Mouse (Mus musculus): ENCODE measurements at regions not wholly inside any gene's neighbourhood (a gene's known extent, or its start where the extent isn't known, plus 50 kb on each side); places are given as distances from the start of the nearest gene placed in this dataset.

DNA sequence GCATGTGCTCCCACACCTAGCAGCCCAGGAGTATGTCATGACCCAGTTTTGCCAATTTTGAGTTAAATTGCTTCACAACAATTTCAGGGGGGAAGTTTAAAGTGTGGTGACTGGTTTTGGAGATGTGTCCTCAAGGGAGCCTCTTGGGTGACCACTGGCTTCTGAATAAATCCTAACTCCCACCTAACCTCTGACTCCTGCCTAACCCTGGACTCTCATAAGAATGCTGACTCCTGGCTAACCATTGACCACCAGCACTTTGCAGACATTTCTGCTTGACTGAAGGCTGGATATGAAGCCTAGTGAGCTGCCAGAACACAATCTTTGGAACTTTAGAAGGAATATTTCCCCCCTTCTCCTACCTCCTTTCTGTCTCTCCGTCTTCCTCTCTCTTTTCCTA is 133.3 kb upstream of the Tmpo start:
- DNase-seq = no peak

DNA sequence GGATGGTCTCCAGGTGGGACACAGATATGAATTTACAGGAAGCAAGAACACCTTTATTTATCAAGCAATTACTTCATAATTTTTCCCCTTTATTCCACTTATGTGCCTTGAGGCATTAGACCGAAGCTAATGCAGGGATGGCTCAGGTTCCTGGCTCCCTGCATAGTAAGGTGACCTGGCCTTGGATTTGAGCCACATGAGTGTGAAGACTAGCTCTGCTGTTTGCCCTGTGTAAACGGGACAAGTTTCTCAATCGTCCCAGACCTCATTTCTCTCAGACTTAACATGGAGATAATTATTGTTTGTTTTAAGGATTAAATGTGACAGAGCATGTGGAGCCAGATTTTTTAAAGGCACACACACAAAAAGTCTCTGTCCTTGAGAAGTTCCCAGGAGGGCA is 132.2 kb upstream of the Tmpo start:
- peak; percentile 25 to 37 for DNase-seq

DNA sequence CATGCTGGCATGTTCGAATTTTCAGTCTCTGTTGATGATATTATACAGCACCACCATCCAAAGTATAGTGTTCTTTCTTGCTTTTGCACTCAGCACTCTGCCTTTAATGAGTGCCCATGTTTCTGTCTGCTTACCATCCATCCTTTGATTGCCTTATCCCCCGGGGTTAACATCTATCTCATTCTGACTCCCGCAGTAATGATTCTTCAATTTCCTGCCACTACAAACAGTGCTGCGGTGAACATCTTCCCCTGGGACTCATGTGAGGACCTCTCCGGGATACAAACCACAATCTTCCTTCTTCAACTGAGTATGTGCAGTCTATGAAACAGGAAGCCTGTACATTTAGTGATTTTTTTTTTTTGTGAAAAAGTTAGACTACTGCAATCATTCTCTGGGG is 131.8 kb upstream of the Tmpo start:
- no peak for DNase-seq

DNA sequence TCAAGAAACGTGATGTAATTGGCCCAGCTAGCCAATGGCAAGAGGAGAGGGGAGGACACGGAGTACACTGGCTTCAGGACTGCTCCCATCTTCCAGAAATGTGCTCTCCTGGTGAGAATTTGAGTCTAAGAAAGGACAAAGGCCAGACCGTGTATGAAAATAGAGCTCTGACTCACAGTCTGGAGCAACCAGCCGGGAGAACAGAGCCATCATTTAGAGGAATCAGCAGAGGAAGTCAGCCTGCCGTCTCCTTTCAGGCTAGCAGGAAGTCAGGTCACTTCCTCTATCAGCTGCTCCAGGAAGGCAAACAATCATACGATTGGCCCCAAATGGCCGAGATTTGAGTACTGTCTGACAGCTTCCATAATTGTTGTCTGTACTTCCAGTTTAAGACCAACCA is 119.0 kb upstream of the Tmpo start:
- DNase-seq = peak in 1 of 2 experiments; percentile 33

DNA sequence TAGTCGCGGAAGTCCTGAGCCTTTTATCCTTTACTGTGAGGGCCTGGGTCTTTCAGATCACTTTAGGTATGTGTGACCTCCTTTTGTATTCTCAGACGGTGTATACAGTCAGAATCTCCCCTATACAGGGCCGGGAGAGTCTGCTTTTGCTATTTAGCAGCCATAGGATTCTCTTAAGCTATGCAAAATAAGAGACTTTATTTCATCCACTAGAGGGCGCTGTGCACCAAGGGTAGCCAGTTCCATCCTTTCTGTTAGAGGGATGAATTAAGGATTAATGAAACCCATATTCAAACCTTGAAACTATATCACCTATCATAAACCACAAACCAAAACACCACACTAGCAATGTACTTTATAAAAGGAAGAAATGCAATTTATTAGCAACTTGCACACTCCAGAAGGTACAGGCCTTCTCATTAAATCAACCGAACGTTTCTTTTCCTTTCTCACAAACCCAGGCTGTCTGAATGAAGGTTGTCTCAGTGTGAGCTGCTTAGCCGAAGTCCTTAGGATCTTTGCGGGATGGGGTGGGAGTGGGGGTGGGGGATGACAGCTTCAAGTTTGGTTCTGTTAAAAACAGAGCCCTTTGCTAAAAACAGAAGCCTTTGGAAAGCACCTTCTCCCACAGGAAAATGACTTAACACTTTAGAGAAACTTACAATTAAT is 116.8 kb upstream of the Tmpo start:
- peak; percentile 29 to 76 for DNase-seq

DNA sequence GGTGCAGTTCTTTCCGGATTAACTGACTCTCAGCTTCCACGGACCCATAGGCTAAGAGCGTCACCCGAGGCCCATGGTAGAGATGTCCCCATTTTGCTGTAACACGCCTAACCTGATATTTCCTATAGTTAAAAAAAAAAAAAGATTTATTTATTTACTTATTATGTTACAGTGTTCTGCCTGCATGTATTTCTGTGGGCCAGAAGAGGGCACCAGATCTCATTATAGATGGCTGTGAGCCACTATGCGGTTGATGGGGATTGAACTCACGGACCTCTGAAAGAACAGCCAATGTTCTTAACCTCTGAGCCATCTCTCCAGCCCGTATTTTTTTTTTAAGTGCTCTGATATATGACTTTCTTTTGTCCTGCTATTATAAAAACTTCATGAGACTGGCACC is 114.2 kb upstream of the Tmpo start:
- DNase-seq = no peak

DNA sequence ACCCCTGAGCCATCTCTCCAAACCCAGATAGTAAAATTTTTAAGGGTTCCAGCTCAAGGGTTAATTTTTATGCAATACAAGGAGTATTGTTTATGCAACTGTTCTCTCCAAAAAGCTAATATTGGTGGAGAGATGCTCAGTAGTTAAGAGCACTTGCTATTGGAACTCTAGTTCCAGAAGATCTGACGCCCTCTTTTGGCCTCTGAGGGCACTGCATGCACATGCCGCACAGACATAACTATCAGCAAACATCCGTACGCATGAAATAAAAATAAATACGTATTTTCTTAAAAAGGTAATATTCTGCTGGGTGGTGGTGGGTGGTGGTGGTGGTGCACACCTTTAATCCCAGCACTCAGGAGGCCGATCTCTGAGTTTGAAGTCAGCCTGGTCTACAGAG is 112.1 kb upstream of the Tmpo start:
- DNase-seq = no peak

DNA sequence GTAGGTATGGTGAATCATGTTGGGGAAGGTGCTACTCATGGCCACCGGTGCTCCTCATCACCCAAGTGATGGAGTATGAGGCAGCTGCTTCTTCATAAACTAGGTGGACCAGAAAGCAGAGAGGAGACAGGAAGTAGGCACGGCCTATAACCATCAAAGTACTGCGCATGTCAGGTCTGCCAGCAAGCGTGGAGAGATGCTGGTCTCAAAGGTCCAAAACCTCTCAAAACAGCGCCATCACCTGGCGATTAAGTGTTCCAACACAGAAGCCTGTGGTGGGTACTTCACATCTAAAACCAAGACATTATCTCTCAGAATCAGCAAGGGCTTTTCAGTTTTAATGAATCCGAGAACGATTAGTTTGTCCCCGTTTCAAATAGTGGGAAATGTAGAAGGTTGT is 103.1 kb upstream of the Tmpo start:
- no peak for DNase-seq

DNA sequence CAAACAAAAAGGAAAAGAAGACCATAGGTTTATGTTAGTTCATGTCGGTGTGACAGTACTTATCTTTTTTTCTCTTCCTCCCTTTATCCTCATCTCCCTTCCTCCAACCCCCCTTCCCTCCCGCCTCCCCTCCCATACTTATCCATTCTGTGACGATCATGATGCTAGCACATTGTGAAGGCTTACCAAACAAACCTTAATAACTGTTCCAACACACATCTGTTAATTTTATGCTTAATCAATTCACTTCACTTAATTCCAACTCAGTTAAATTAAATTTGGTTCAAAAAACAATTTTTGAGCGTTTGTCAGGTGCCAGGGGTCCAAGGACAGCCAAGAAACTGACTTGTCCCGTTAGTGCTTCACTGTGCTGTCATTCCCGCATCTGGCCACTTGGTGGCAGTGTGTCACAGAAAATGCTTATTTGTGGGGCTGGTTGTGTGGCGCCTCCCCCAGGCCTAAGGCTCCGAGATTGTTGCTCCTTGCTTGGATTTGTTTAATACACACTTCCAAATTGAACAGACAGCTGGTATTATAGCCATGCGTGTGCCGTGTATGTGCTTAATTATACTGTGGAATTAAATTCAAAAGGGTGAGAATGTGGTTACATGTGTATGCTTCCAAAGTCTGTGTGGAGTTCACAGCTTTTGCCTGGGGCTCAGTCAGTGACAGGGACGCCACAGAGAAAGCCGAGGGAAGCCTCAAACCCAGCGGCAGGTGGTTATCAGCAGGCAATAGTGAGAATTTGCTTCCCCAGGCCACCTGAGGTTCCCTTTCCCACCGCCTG is 90.0 kb upstream of the Tmpo start:
- peak; percentile 84 to 97 for DNase-seq

DNA sequence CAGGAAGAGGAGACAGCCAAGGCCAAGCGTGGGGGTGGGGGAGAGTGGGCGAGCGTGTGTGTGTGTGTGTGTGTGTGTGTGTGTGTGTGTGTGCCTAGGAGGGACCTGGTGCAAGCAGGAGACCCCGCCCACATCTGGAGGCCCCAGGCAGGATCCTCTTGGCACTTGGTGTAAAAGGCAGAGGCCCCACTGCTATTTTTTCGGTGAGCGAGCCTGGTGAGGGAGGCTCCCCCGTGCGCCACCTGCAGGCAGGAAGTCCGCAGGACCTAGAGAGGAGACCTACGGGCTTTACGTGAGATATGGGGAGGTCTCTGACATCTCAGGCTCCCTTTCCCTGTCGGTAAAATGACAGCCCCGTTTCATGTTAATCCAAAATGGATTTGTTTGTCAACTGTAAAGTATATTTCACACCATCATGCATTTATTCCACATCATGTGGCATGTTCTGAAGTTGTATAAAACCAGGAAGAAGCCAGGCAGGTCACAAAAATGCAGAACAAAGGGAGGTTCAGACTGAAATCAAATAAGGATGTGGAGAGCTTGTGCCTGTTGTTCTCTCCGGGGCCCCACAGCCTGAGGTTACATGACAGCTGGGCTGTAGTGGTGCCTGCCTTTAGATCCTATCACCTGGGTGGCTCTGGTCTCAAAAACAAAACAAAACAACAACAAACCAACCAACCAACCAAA is 89.3 kb upstream of the Tmpo start:
- DNase-seq = peak; percentile 72 to 74

DNA sequence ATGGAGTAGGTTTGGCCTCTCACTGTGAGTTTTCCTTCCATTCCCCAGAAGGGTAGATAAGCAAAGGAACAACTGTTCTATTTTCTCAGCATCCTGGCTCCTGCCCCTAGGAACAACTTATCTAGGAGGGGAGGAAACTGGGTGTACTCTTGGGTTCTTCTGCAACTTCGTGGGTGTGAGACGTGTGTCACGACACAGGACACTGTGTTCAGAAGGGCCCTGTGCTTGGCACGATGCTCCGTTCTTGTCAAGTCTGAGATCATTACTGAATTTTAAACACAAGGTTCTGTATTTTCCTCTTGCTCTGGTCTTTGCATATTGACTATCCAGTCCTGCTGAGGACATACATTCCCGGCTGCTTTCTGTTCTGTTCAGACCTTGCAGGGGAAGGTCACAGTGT is 86.8 kb upstream of the Tmpo start:
- peak; percentile 71 to 88 for DNase-seq

DNA sequence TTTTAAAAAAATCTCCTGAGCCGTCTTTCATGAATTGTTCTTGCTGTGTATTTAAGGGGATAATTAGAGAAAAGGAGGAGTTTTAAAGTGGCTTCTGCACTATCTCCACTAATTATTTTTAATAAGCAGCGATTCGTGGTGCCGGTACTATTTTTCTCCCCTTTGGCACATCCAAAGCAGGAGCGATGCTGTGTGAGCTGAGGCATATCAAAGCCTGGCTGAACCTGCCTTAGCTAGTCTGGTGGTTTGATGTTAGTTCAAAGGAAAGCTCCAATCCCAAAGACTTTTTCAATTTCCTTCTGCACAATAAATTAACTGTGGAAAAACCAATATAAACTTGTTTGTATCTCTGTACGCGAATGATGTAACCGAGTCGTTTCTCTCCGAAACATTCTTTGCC is 79.3 kb upstream of the Tmpo start:
- DNase-seq = no peak

DNA sequence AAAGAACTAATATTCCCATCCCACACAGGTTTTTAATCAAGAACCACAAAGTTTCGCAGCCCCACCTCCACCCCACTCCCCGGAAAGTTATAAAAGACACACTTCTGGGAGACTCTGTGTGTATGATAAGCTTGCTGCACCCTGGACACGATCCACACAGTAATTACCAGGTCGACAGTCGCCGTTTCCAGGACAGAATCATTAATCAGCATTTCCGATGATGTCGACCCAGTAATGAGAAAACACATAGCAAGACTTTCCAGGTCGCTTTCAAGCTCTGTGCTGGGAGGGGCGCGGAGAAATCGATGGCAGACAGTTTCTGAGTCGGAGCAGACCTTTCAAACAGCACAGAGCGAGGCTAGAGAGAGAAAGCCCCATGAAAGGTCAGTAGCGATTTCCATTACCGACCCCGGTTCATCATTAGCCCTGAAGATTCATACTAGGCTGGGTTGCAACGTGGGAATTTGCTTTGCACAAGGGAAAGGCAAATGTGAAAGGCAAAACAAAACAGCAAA is 68.6 kb upstream of the Tmpo start:
- DNase-seq = peak; percentile 17 to 40

DNA sequence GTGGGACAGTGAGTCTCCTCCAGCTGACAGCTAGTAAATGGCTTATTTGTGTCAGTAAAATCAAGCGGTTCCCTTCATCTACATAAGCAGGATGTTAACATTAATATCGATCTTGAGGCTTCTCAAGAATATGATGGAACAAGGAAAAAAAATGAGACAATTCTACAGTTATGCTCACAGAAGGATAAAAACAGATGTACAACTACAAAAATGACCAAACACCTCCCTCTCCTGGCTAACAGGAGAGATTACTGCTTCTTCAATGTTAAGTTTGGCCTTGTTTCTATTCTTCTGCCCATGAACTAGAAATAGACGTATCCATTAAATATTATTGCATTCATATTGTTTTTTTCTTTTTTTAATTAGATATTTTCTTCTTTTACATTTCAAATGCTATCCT is 63.2 kb upstream of the Tmpo start:
- no peak for DNase-seq

DNA sequence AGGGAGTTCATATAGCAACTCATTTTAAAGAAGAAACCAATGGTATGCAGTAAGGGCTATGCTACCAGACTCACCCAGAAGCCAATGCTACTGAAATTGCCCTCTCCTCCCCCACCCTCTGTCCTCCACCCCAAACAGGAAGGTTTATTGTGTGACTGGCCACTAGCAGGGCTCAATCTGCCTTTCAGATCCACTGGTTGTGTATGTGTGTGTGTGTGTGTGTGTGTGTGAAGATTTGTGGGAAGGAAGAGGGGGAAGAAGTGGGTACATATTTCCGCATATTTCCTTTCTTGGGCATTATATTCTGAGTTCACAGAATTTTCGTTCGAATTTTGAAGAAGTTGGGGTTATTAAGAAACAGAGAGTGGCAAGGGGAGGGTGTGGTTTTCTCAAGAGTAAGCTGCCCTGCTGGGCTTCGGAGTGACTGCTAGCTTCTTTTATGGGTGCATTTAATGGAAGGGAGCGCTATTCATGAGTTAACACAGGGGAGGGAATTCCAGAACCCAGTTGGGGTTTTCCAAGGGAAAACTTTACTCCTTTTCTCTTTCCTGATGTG is 61.5 kb upstream of the Tmpo start:
- peak; percentile 29 to 32 for DNase-seq

DNA sequence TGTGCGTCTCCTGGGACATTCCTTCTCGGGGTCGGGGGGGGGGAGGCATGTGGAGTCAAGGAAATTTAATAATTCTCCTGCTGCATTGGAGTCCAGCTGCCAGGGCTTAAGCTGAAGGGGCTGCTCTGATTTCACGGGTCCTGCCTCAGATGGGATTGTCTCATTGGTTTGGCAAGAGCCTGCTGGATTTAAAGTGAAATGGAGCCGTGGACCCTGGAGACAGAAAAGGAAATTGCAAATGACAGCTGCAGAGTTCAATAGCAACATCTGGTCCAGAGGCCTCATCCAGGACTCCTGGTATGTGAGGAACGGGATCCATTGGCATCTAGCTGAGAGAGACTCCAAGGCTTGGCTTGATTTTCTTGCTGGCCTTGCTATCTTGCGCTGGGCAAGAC is 60.5 kb upstream of the Tmpo start:
- peak; percentile 64 to 77 for DNase-seq

DNA sequence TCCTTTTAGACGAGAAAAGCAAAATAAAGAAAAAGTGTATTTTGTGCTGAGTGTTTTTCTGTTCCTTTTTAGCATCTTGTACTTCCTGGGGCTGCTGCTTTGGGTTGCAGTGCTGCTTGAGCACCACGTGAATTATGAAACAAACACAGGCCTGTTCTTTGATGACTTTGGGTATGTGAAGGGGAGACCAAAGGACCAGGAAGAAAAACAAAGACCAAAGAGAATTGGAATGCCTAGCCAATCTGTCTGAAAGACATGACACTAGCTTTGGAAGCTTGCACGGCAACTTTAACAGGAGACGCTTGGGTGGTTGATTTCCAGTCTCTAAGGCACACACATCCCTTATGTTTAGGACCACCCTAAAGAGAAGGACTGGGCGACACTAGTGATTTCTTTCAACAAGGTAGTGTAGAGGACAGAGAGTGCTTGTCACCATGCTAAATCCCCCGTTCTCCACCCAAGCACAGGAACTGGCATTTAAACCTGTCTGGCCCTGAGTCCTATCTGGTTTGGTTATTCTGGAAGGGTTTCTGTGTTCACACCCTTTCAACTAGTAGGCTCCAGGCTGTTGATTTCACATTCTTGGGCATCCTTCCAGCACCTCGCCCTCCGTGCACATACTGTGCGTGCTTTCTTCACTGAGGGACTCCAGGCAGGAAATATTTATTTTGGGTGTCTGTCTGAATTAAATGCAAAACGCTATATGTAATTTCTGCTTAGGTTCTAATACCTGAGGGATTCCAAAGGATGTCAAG is 59.9 kb upstream of the Tmpo start:
- peak; percentile 90 to 91 for DNase-seq

DNA sequence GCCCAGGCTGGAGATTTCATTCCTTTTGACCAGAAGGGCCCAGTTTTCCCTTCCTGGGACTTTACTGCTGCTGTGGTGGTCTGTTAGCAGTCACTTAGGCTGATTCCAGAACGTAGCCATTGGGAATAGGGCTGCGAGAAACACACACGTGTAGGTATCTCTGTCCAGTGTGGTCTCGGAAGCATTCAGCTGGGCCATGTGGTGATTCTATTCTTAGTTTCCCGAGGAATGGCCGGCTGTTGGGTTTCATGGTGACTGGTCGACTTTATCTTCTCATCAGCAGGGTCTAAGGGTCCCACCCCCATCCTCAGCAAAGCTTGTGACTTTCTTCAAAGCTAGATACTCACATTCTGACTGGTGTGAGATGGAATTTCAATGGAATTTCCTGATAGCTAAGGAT is 59.2 kb upstream of the Tmpo start:
- DNase-seq = peak in 1 of 2 experiments; percentile 34

DNA sequence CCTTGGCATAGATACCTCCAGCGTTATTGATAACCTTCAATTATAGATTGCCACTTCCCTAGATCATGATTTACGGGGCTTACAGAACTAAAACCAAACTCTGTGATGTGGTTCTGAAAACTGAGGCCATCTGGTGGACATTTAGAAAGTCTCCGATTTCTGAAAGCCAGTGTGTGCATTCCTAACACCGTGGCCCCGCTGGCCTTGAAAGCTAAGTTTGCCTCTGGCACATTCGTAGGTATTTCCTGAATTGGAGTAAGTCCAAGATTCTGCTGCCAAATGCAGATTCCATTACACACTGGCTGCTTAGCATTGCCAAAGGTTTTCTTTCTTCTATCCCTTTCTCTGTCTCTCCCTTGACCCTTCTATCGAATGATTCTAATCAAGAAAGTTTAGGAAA is 55.7 kb upstream of the Tmpo start:
- peak; percentile 70 to 81 for DNase-seq

DNA sequence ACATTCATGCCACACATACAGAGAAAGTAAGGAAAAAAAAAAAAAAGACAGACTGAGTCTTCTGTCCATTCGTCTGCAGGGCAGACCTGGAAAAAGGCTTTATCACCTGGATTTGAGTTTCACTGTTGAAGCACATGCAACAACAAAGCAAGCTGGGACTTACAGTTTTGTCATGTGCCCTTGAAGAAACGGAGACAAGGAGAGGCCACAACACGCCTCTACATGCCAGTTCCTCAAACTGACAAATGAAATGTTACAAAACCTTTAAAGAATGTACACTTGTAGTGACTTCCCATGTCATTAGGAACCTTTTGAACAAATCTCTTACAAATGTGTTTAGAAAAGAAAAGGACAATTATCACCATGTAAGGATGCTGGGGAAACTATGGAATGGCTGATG is 53.6 kb upstream of the Tmpo start:
- no peak for DNase-seq

Data from heart, adult 18-20 months (tissue).